Mouse (Mus musculus) left cerebral cortex, postnatal 10 days (tissue): Measurements from ENCODE around the gene Dync1i2. TPM values are rescaled to one million over a fixed set of nuclear protein-coding genes. Genes with fewer than 3 reads are reported as not detected.
A peak's percentile ranks its signal among the peaks of the same experiment; 100 is the strongest.

Experiments
- DNase-seq, 2 experiments: peaks; one replicate each; pipeline ENCODE4 v3.0.0; 2021 to 2022; ENCODE audit warnings: low spot score in 2 of 2, mixed read lengths in 1 of 2; ENCODE audit errors: extremely low spot score in 1 of 2
- intact Hi-C: fragments of 180-260 bp; cut with DNase I; formaldehyde crosslinking; loops from one replicate; pipeline ENCODE4 v1.15.1; 2025
- total RNA-seq, 2 experiments: library from RNA; stranded (reverse); gene quantifications; 2 replicates each; pipeline ENCODE4 v1.2.3; 2021

Dync1i2 gene
- total RNA-seq, 2 experiments from 2014 or later = 179 to 183 TPM

DNA sequence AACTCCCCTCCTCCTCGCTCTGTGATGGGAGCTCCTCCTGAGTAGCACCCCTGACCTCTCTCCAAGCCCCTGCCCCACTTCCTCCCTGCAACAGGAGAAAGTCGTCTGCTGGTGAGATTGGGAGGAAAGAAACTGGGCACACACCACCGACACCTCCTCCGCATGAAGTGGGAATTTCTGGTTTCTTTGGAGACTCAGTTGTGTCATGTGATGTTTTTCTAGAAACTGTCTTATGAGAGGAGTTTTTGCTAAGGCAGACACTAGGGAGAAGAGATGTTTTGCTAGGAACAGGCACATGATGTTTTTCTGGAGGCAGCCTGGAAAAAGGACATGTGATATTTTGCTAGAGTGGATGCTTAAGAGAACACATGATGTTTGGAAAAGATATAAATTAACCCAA lies 11.0 kb upstream of the Dync1i2 start:
- DNase-seq = no peak
- intact Hi-C loops = no loop called here

DNA sequence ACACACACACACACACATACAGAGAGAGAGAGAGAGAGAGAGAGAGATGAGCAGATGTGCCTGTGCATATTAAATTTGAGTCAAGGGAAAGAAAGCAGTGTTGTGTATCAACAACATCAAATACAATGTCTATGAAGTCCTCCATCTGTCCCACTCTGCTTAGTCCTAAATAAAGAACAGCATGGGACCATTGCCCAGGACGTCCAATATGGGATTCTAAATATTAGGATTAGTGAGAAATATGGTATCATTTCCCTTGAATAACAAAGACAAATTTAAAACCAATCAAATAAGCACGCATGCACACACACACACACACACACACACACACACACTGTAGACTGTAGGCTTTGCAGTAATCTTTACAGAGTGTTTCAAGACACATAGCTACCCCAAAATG lies 9.6 kb upstream of the Dync1i2 start:
- no peak for DNase-seq
- intact Hi-C loops = no loop called here

DNA sequence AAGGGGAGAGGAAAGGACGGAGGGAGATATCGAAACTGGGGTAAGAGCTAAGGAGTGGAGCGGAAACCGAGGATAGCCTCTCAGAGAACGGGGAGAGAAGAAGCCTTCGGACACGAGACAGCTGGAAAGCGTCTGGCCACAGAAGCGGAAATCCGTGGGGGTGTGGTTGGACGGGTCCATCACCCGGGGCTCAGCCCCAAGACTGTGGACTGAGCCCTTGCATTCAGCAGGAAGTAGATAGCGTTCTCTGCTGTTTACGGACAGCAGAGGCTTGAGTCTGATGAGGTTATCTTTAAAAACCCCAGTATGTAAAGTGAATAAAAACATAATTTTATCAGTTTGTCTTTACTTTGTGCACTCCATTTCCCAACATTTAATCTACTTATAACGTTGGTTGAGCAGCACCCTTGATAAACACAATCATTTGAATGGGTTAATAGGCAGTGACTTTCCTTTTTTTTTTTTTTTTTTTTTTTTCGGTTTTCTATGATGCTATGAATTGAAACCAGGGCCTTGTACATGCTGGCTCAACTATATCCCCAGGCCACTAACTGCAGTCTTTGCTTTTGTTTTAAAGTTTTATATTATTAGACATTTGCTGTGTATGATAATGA lies 7.6 kb upstream of the Dync1i2 start:
- DNase-seq = no peak
- intact Hi-C loops = no loop called here

DNA sequence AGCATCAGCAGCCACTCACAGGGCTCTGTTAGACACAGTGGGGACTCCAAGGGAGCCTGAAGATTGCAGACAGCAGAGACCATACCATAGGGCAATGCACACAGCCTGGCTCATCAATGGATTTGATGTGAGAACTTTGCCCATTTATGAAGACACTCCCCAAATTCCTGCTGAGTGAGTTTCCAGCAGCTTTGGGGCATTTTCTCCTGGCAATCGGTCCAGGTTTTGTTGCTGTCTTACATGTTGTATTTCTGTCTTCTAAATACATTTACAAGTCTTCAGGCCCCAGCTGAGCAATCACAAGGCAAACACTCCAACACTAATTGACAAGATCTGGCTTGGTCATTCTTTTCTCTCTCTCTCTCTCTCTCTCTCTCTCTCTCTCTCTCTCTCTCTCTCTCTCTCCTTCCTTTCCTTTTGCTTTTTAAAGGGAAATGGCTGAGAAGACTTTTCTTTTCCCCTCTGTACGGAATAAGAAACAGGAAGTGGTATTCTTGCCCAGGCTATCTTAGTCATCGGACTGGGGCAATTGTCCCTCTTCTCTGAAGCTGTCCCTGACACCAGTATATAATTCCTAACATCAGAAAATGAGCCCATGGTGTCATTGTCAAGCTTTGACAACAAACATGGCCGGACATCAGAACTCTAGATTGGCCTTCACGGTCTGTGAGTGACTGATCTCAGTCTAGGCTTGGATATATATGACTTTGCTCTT lies 2.3 kb upstream of the Dync1i2 start:
- no peak for DNase-seq
- intact Hi-C loops = no loop called here

DNA sequence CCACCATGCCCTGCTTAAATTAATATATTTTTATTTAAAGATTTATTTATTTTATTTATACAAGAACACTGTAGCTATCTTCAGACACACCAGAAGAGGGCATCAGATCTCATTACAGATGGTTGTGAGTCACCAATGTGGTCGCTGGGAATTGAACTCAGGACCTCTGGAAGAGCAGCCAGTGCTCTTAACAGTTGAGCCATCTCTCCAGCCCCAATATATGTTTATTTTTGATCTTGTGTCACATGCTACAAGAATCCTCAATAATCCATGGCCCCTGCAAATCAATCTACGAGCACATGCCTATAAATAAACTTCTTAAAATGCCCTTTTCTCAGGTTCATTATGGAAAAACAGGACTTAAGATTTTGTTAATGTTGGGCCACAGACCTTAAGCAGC lies 410 bp upstream of the Dync1i2 start:
- intact Hi-C loops = no loop called here
- DNase-seq = no peak

DNA sequence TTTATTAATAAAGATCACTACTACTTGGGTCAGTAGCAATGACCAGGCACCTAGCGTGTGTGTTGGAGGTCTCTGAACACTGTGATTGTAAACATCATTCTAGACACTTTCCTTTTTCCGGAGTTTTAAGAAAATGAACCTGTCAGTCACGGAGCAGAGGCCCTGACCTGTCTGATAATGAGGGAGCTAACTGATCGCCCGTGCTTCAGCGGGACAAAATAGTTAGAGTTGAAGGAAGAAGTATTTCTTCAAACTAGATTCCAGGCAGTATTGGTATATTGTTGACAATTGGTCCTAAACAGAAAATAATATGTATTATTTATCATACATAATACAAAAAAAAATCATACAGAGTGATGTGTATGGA lies 837 bp downstream of the Dync1i2 start:
- intact Hi-C loops = no loop called here
- no peak for DNase-seq

DNA sequence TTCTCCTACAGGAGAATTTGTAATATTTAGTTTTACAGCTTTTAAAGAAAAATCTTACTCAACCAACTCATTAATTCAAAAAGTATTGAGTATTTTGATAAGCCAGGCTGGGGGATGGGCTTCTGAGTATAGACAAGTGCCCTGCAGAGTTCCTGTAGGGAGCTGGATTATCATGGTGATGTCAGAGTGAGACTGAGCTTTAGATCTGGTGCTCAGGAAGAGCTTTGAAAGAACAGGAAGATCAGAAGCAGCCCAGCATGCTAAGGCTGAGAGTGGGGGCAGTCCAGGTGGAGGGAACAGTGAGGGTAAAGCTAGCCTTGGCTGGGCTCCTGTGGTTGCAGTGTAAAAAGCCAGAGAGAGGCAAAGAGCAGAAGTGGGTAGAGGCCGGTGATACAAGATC lies 9.5 kb downstream of the Dync1i2 start:
- peak in 1 of 2 experiments; percentile 32 for DNase-seq
- intact Hi-C loops = no loop called here

DNA sequence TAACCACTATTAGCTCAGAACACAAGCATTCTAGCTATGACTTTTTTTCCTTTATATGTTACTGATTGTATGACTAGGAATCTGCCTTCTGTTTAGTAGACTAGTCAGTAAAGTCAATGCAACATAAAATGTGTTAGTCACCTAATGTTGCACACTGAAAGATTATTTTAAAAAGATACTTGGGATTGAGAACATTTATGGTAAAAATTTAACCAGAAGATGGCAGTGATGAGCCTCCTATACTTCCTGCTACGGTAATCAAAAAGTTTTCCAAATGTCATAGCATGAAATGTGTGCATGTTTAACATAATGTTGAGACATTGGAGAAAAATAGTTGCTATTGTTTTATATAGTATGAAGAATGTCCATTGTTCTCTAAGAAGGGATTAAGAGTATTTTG lies 15.9 kb downstream of the Dync1i2 start:
- intact Hi-C loops = loop anchor here (5.0 kb wide), 1 partner anchor 70 kb away; no protein-coding TSS in a partner anchor
- DNase-seq = no peak

DNA sequence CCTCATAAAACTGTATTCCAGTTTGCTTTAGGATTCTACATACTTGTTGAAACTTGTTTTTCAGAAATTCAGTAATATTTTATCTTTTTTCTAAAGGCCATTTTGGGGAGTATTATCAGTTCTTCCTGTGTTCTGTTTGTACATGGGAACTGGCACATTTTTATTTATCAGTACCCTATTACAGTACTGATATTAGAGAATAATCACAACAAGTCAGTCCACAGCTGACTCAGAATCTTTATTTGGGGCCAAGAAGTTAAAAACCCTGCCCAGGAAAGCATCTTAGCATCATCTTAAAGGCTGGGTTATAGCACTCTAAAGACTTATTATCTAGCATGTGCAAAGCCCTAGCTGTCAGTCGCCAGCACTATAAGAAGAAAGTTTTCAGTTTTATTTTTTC lies 18.1 kb downstream of the Dync1i2 start:
- DNase-seq = no peak
- intact Hi-C loops = loop anchor here (5.0 kb wide), 1 partner anchor 72 kb away; no protein-coding TSS in a partner anchor

DNA sequence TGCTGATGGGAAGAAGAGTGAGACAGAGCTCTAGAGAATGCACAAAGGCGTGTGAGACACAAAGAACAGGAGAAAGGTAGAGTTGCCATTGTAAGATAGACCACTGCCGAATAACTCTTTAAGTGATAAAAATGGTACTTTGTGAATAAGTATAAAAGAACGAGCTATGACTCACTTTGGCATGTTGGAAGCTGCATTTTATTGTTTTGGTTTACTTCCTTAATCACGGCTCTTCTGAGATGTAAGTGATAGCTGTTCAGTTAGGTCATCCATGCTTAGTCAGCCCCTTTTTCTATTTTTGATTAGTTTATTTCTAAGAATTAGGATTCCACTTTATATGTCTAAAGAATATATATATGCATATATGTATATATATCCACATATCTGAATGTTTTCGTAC lies 20.4 kb downstream of the Dync1i2 start:
- intact Hi-C loops = no loop called here
- no peak for DNase-seq

DNA sequence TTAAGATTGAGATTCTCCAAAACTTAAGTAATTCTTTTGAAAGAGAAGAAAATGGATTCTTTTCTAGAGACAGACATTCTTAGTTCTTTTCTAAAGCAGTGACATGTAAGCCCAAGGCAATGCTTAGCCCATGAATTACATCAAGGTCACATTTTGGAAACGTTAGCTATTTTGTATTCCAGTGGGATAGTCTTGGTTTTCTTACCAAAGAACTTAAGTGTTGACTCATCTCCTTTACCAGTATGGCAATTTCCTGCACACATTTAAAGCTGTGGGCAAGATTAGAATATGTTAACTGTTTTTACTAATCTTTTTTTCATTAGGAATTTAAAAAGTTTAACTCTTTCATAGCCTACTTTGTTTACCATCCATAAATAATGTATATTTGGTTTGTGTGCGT lies 21.5 kb downstream of the Dync1i2 start:
- DNase-seq = no peak
- intact Hi-C loops = no loop called here

DNA sequence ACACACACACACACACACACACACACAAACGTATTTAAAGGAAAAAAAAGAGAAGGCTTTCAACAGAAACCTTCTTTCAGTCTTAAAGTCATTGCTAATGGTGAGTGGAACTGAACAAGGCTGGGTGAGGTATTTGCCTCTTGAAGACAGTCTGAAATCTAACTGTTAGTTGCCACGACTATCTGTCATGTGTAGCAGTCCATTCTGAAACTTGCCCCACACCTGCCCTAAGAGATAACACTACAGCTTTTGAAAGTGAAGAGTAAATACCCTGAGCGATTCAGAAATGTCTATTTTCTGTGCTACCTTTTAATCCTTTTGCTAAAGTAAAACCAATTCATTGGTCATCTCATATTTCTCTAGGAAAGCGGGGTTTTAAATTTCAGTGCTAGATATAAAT lies 23.9 kb downstream of the Dync1i2 start:
- no peak for DNase-seq
- intact Hi-C loops = no loop called here

DNA sequence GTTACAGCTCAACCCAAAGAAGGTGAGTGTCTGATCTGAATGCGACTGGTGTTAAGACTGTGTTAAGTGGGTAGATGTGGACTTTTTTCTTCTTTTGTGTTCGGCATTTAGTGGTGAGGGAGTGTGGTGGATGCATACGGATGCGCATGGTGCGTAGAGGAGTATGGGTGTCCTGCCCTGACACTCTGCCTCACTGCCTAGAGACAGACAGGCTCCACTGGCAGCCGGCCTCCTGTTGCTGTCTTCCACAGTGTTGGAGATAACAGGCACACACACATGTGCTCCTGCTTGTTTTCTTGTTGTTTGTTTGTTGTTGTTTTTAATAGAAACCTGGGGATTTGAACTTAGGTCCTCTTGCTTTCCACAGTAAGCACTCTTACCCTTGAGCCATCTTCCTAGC lies 24.5 kb downstream of the Dync1i2 start:
- intact Hi-C loops = no loop called here
- DNase-seq = no peak

DNA sequence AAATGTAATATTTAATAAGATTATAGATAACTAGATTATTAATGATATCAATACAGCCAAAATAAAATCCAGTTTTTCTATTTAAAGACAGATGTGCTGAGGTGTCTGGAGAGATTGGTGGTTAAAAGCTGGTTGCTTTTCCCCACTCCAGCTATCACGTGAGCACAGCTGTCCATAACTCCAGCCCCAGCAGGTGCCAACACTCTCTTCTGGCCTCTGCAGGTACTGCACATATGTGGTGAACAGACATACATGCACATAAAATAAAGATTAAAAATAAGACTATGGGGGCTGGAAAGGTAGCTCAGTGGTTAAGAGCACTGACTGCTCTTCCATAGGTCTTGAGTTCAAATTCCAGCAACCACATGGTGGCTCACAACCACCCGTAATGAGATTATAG lies 30.0 kb downstream of the Dync1i2 start:
- intact Hi-C loops = no loop called here
- DNase-seq = no peak

DNA sequence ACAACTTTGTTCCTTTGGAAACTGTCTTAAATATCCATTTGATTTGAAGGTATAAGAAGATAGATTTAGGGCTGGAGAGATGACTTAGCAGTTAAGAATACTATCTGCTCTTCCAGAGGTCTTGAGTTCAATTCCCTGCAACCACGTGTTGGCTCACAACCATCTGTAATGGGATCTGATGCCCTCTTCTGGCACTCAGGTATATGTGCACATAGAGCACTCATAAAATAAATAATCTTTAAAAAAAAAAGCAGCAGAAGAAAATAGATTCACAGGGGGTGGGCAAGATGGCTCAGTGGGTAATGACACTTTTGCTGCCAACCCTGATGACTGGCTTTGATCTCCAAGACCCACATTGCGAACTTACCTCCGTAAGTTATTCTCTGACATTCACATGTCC lies 30.7 kb downstream of the Dync1i2 start:
- intact Hi-C loops = no loop called here

DNA sequence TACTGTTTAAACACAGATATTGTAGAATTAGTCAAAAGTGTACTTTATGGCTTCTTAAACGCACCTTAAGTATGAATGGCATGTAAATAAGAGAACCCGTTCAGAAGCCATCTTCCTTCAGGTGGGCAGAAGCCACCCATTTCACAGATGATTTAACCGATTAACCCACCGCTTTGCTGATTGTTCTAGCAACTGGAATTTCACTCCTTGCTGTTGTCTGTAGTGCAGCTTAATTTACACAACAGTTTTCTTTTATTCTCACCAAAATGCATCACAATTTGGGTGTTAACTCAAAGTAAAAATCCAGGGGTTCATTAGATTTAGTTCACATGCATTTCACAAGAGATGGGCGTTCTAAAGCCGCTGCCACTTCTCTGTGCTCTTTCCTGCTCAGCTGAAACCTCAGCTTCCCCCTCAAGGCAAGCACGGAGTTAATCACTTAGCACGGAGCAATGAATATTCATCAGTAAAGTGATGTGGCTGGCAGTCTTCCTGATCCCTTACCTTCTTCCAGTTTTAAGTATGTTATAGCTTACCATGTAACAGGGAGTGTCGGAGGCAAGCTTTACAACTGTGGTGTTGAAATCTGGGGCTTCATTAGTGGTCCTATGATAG lies 31.7 kb downstream of the Dync1i2 start:
- no peak for DNase-seq
- intact Hi-C loops = no loop called here

More for the DNA sequence above, 30.7 kb downstream of the Dync1i2 start:
- no peak for DNase-seq

DNA sequence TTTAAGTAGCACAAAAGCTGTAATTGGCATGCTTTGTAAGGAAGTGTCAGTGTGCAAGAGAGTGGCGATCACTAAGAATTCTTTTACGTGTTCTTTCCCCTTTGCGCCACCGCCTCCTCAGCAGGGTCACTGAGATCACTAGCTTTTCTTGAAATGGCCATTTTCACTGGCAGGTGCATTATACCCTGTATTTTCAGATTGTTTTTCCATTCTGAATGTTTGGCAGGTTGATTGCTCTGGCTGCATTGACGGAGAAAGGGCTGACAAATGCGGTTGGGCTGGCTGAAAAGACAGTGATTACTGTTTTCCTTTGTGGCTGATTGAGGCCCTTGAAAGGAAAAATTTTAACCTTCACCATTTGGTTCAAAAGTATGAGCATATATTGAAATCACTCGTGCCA lies 33.3 kb downstream of the Dync1i2 start:
- intact Hi-C loops = no loop called here

DNA sequence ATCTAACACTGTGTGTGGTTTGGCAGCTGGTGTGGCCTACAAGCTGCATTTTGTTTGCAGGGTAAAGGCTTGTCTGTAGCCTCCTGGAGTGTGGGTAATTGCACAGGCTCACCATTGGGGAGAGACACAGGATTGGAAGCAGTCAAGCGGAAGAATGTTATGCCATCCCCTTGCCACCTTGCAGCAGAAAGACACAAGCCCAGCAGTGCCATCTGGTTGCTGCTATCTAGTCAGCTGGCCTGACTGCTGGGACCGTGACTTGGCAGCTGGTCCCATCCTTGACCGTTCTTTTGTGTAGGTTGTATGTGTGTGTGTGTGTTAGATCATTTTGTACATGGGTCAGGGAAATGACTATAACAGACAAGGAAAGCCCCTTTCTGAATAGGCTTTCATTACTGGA lies 33.9 kb downstream of the Dync1i2 start:
- intact Hi-C loops = no loop called here
- peak; percentile 34 to 53 for DNase-seq

More for the DNA sequence above, 33.3 kb downstream of the Dync1i2 start:
- DNase-seq = no peak

DNA sequence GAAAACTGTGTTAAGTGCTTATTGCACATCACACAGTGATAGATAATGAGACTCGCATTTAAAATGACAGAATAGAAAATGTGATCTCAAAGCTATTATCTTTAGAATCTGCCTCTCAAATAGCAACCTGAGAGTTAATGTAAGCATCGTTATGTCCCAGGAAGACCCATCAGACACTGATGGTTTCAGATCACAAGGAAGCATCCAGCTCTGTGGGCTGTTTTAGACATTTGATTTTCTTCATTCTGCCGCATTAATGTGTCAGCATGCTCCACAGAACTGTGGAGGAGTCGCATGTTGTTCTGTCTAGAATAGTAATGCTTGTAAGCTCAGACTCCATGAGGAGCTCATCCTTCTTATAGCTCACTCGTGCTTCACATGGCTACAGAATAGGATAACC lies 34.6 kb downstream of the Dync1i2 start:
- intact Hi-C loops = no loop called here
- no peak for DNase-seq

DNA sequence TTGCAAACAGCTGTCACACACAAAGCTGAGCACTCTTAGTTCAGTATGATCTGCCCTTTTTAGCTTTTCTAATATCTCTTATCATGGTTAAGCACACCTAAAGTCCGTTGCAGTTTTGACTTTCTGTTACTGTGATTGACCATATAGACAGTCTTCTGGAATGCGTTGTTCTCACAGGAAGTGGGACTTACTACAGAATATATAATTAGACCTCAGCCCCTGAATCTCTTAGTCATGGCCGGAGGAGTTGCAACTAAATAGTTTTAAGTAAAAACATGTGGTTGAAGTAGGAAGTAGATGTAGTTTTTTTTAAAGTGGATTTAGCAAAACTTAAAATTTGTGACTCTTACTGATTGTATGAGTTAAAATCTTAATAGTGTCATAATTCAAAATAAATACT lies 36.6 kb downstream of the Dync1i2 start:
- intact Hi-C loops = no loop called here
- DNase-seq = no peak
